Mouse (Mus musculus) limb, embryonic 10.5 days (tissue): Measurements from ENCODE around the gene Nrp2. TPM values are rescaled to one million over a fixed set of nuclear protein-coding genes. Genes with fewer than 3 reads are reported as not detected.

Experiments
- DNase-seq: peaks from one replicate; pipeline ENCODE4 v3.0.0-alpha.2; 2017; ENCODE audit warnings: low spot score
- H3K27ac ChIP-seq: fragments of 300-500 bp; sonication (generic); 2 replicates; pipeline ENCODE4 v1.5.1; 2016; ENCODE audit warnings: mild to moderate bottlenecking
- H3K27me3 ChIP-seq: fragments of 300-500 bp; sonication (generic); 2 replicates; pipeline ENCODE4 v1.6.1; 2016; ENCODE audit warnings: low read depth, mild to moderate bottlenecking; ENCODE audit not compliant: poor library complexity, severe bottlenecking
- H3K36me3 ChIP-seq: fragments of 300-500 bp; sonication (generic); 2 replicates; pipeline ENCODE4 v1.6.1; 2016; ENCODE audit warnings: mild to moderate bottlenecking, moderate library complexity
- H3K4me1 ChIP-seq: fragments of 300-500 bp; sonication (generic); 2 replicates; pipeline ENCODE4 v1.6.1; 2016
- H3K4me3 ChIP-seq: fragments of 300-500 bp; sonication (generic); 2 replicates; pipeline ENCODE4 v1.5.1; 2016; ENCODE audit warnings: mild to moderate bottlenecking, moderate library complexity
- H3K9me3 ChIP-seq: fragments of 300-500 bp; sonication (generic); replicated peaks from 2 replicates; pipeline ENCODE4 v1.6.1; 2016; ENCODE audit warnings: mild to moderate bottlenecking
- WGBS: fragments of 180-500 bp; shearing (Covaris S2); methylation state at CpG from one replicate; pipeline ENCODE4 v1.1.7; 2016; 5-methylcytosine and 5-hydroxymethylcytosine counted together
- polyA plus RNA-seq: library from polyadenylated mRNA; unstranded; fragments of >200 nt; fragmentation: Nextera tagmentation; extraction: Ambion mirVana; gene quantifications from 2 replicates; pipeline ENCODE4 v1.2.1, GENCODE M21; 2016

Gene Nrp2
- polyA plus RNA-seq, 1 experiment from 2014 or later = 54.7 TPM

DNA sequence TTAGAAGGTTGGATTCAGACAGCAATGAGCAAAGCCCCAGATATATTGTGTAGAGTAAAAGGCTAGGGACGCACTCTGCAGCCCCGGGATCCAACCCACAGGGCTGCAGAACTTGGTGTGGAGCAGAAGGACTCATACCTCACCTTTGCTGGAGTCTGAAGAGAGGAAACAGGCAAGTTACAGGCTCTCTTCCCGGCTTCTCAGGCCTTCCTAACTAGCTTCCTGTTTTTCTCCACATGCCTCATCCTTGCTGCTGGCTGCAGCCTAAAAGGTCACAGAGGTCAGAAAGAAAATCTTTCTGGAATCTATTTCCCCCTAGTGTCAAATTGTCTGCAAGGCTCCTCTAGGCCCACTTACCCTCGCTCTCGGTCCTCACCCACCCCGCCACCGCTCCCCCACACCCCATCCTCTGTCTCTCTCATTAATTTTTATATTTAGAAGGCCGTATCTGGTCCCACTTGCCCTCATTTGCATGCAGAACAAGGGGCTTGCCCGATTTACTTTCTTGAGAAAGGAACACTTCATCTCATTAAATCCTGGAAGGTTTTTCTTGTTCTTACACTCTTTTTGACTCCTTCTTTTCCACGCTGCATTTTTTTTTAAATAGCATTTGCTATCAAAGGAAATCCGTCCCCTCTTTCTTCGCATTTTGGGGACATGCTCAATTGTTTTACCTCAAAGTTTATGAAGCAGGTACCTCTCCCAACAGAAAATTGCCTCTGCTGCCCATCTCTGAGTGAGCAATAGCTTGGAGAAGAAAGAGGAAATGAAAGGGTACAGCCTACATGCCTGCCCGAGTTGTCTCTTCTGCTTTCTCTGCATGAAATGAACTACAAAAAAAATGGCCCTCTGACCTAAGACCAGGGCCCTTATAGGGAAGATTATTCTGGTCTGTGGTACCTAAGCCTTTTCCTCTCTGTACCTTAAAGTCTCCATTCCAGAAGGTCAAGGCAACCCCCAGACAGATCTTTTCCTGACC, 17.9 kb downstream of the Nrp2 start:
- Histone ChIP-seq H3K36me3 (peaks cover 71% of the 10 kb centered on the region), H3K27me3 (no peaks in the 10 kb centered on the region), H3K4me1 (peaks cover 71% of the 10 kb centered on the region), H3K4me3 (no peak overlapping the region), H3K9me3 (no peaks in the 10 kb centered on the region), H3K27ac (peak overlapping the region; percentile 61)
- 52% methylated on average over 13 of the region's 13 CpGs for WGBS
- DNase-seq = no peak

DNA sequence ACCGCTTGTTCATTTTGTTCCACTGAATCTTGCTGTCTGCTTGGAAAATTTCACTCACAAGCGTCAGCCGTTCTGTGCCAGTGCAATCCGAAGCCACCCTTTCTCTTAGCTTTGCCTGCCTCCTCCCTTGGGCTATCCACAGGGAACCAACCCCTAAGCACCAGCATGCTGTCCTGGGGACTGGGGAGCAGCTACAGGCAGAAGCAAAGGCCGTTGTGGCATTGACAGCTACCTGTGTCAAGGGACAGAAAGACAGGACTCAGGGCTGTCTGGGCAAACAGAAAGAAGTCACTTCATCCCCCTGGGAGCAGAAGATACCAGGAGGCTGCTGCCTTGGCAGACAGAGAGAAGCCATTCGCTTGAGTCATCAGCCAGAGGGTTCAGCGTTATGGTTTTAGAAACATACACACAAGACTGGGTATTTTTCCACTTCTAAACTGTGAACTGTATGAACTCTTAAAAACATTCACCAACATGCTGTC, 18.7 kb downstream of the Nrp2 start:
- peaks cover 63% of the 10 kb centered on the region for H3K4me1 ChIP-seq
- no peaks in the 10 kb centered on the region for H3K27me3 ChIP-seq
- no peak for DNase-seq
- H3K9me3 ChIP-seq = no peaks in the 10 kb centered on the region
- peak overlapping the region; percentile 58; the same call in 1 of the 2 replicates for H3K27ac ChIP-seq
- 82% methylated on average over 7 of the region's 7 CpGs for WGBS
- H3K36me3 ChIP-seq = peaks cover 78% of the 10 kb centered on the region
- H3K4me3 ChIP-seq = no peak overlapping the region

DNA sequence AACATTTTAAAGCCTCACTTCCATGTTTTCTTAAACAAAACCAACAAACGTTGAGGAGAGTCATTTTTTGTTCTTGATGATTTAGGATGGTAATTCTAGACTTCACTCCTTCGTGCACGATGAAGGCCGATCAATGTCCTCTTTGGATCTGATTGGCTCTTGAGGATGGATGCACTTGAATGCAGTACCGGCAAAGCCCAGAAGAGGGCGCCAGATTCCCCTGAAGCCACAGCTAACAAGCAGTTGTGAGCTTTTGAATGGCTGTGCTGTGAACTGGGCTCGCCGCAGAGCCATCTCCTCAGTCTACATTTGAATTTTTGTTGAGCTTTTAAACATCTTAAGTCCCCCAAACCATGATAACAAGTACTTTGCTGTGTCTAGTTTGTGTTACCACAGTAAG, 19.4 kb downstream of the Nrp2 start:
- Histone ChIP-seq H3K4me1 (peaks cover 55% of the 10 kb centered on the region), H3K9me3 (no peaks in the 10 kb centered on the region), H3K27me3 (no peaks in the 10 kb centered on the region), H3K4me3 (no peak overlapping the region), H3K36me3 (peaks cover 78% of the 10 kb centered on the region), H3K27ac (no peak overlapping the region)
- WGBS = 71% methylated on average over 8 of the region's 8 CpGs
- DNase-seq = peak; percentile 71

DNA sequence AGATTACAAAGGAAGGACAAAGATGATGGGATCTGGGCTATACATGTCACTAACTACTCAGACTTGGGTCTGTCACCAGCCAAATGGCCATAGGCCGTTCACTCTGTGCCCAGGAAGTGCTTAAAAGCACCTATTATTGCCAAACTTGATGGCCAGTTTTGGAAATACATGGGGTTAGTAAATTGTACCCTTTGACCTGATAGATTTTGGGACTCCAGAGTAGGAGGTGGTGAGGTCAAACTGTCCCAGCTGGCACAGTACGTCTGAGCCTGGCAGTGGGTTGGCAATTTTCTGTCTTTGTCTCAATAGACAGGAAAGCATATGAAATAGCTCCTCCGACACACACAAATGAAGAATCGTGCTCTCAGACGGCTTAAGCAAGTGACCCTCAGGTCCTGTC, 20.8 kb downstream of the Nrp2 start:
- H3K27me3 ChIP-seq = no peaks in the 10 kb centered on the region
- 83% methylated on average over 5 of the region's 5 CpGs for WGBS
- H3K4me1 ChIP-seq = peaks cover 51% of the 10 kb centered on the region
- H3K9me3 ChIP-seq = no peaks in the 10 kb centered on the region
- no peak for DNase-seq
- H3K36me3 ChIP-seq = peaks cover 76% of the 10 kb centered on the region
- H3K4me3 ChIP-seq = no peak overlapping the region
- H3K27ac ChIP-seq = peak overlapping the region; percentile 57

DNA sequence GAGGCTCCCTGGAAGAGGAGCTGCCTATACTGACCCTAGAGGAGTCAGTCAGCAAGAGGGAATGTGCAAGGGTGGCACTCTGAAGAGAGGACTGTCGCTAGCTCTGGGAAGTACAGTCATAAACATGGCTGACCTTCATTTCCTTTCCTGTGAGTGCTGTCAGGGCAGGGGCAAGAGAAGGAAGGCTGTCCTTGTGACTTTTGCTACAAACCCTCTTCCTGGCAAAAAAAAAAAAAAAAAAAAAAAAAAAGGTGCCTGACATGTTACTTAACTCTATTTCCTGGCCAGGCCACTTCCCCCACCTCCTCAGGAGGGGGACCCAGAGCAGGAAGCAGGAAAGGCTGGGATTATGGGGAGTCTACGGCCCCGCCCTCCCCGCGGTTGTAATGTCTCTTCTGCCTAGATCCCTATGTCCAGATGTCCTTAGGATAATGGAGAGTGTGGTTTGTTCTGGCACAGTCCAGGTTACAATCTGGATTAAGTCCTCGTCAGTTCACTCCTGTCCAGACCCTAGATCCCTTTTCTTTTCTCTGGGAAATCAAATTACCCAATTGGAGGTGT, 21.5 kb downstream of the Nrp2 start:
- peaks cover 53% of the 10 kb centered on the region for H3K4me1 ChIP-seq
- H3K36me3 ChIP-seq = peaks cover 71% of the 10 kb centered on the region

DNA sequence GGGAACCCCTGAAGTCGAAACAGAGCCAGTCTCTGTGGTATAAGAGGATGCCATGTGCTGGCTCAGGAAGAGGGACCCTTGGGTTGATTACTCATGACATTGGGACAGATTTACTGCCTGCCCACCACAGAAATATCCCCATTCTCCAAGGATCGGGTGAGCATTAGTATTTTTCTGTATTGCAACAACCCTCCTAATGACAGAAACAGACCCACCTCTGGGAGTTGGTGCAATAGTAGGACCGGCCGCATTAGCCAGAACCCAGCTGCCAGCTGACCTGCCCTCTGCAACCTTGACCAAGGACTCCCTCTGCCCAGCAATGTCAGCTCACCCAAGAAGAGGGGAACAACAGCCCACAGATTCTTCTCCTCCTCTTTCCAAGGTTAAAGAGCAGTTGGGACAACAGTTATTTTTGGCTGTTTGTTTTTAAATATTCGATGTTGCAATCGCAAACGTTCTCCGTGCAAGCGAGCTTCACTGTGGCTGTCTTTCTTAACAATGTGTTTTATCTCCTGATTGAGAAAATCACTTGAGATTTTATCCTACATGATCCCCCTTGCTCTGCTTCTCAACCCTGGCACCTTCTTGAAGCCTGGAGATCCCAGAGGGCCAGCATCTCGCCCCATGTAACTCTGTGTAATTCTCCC, 22.1 kb downstream of the Nrp2 start:
- WGBS = 86% methylated on average over 10 of the region's 10 CpGs
- H3K36me3 ChIP-seq = peaks cover 71% of the 10 kb centered on the region
- H3K9me3 ChIP-seq = no peaks in the 10 kb centered on the region
- no peak for DNase-seq
- no peak overlapping the region for H3K4me3 ChIP-seq
- peaks cover 53% of the 10 kb centered on the region for H3K4me1 ChIP-seq
- H3K27ac ChIP-seq = no peak overlapping the region
- no peaks in the 10 kb centered on the region for H3K27me3 ChIP-seq

More for the DNA sequence above, 21.5 kb downstream of the Nrp2 start:
- Histone ChIP-seq H3K4me3 (no peak overlapping the region), H3K27ac (peak overlapping the region; percentile 57), H3K27me3 (no peaks in the 10 kb centered on the region), H3K9me3 (no peaks in the 10 kb centered on the region)
- 57% methylated on average over 6 of the region's 6 CpGs for WGBS
- DNase-seq = no peak

DNA sequence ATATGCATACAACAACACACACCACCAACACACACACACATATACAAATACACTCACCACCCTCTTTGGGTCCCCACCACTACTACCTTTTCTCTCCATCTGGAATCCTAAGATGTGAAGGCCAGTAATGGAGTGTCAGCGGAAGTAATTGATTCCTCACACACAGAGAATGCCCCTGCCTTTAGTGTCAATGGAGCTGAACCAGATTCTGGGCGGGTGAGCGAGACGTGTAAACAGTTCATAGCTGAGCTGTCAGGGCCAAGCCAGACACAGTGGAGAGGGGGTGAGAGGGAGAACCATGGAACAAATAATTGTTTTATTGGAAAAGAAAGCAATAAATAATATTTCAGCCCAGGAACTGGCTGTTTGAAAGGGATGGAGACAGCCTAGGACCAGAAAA, 24.1 kb downstream of the Nrp2 start:
- H3K4me3 ChIP-seq = no peak overlapping the region
- H3K9me3 ChIP-seq = no peaks in the 10 kb centered on the region
- no peaks in the 10 kb centered on the region for H3K27me3 ChIP-seq
- 22% methylated on average over 4 of the region's 4 CpGs for WGBS
- H3K27ac ChIP-seq = no peak overlapping the region
- no peak for DNase-seq
- peaks cover 63% of the 10 kb centered on the region for H3K36me3 ChIP-seq
- peaks cover 36% of the 10 kb centered on the region for H3K4me1 ChIP-seq

DNA sequence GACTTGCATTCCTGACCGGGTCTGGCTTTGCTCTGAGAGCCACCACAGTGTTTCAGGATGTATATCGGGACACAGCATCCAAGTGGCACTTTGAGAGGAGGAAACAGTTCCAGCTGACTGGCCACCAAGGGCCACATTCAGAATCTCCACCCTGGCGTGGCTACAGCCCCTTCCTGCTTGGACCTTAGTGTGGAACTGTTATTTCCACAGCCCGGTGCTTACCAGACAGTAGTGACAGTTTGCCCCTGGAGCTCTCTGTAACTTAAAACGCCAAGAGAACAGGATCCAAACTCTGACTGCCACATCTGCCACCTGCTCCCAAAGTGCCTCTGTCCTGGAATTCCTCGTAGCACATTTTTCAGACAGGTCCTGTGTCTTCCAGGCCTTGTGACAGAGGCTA, 25.3 kb downstream of the Nrp2 start:
- Histone ChIP-seq H3K36me3 (peaks cover 57% of the 10 kb centered on the region), H3K27me3 (no peaks in the 10 kb centered on the region), H3K9me3 (no peaks in the 10 kb centered on the region), H3K27ac (peak overlapping the region; percentile 28; the same call in 1 of the 2 replicates), H3K4me1 (peaks cover 36% of the 10 kb centered on the region), H3K4me3 (no peak overlapping the region)
- 67% methylated on average over 6 of the region's 6 CpGs for WGBS
- no peak for DNase-seq

DNA sequence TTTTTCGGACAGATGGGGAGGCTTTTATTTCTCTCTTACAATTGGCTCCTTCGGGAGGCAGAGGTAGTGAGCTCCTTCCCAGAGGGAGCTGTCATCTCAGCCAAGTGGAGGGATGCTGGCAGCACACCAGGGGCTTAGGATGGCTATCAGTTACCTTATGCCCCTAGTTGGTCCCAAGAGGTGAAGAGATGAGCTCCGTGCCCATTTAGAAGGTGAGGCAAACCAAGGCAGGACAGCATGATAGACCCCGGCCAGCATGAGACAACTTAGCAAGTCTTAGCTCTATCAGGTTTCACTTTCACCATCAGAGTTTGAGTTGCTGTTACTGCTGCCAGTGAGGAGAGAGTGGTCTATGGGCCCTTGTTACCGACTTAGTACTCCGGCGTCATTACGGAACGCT, 25.8 kb downstream of the Nrp2 start:
- Histone ChIP-seq H3K36me3 (peaks cover 51% of the 10 kb centered on the region), H3K4me1 (peaks cover 35% of the 10 kb centered on the region), H3K27ac (no peak overlapping the region), H3K9me3 (no peaks in the 10 kb centered on the region), H3K4me3 (no peak overlapping the region), H3K27me3 (no peaks in the 10 kb centered on the region)
- DNase-seq = no peak
- 76% methylated on average over 9 of the region's 9 CpGs for WGBS

DNA sequence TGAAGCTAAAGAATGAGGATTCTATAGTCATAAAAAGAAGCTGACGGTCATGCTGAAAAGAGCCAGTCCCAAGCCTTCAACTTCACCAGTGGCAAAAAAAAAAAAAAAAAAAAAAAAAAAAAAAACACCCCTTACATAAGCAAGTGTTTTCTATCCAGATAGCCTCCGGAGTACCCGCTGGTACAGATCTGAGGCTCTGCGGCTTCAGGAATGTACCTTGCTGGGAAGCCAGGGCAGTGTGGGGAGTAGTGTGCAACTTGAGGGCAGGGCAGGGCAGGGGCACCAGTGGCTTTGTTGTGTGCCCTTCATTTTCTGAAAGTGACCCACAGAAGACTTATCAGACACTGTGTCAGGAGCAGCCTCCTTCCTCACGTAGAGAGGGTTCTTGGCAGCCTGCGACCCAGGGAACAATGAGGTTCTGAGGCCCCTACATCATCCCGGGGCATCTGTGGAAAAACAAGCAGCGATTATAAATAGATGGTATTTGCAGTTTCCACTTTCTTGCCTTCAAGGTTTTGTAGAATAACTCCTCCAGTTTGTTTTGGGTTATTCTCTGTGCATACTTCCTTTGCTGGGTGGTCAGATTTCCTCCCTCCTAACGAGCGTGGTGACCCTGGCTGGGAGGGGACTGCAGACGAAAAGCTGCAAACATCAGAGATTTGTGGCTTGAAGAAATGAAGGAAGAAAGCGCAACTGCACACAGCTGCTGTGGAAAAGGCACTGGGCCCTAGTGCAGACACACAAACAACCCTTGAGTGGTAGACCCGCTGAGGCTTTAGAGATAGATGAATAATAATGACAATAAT, 26.5 kb downstream of the Nrp2 start:
- WGBS = 72% methylated on average over 13 of the region's 13 CpGs
- no peak overlapping the region for H3K4me3 ChIP-seq
- no peaks in the 10 kb centered on the region for H3K9me3 ChIP-seq
- H3K36me3 ChIP-seq = peaks cover 47% of the 10 kb centered on the region
- H3K27ac ChIP-seq = 0 out of 2 replicates have a peak overlapping the region, but pooled peaks have one; percentile 51
- peaks cover 28% of the 10 kb centered on the region for H3K4me1 ChIP-seq
- DNase-seq = no peak
- H3K27me3 ChIP-seq = no peaks in the 10 kb centered on the region

DNA sequence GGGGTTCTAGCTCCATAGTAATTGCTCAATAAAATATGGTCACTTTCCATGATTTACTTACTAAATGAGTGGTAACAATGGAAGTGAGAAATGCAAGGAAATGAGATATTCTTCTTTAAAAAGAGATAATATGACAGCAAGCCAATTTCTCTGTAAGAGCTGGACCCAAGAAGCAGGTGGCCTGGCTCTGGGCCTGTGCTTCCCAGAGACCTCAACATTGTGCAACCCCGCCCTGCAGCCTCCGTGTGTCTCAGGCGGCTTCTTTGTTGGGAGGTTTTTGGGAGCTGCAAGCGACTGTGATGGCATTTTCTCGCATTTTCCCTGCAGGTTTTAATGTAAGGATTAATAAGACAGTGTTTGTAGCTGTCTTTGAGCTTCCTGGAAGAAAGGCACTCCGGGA, 29.0 kb downstream of the Nrp2 start:
- Histone ChIP-seq H3K9me3 (no peaks in the 10 kb centered on the region), H3K4me1 (peaks cover 20% of the 10 kb centered on the region), H3K27ac (no peak overlapping the region), H3K27me3 (no peaks in the 10 kb centered on the region), H3K36me3 (peaks cover 39% of the 10 kb centered on the region), H3K4me3 (no peak overlapping the region)
- 86% methylated on average over 6 of the region's 6 CpGs for WGBS
- DNase-seq = no peak

DNA sequence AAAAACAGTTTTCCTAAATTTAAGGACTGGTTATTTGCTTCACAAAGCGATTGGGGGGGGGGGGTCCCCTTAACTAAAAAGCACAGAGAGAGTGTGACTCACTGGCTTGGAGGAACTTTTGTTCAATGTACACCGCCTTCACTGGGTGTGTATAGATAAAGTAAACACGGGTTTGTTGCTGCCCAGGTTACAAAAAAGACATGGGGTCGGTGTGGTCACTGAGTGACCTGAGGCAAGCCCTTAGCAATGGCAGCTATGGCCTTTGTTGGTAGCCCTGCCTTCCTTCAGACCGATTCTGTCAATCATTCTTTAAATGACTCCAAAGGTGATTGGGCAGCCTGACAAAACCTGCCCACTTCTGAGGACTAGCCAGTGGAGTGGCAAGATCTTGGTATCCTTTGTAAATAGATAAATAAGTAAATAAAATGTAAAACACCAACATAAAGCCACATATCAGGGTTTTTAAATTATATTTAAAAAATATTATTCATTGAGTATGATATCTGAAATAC, 31.4 kb downstream of the Nrp2 start:
- DNase-seq = no peak
- H3K27ac ChIP-seq = no peak overlapping the region
- peaks cover 7% of the 10 kb centered on the region for H3K4me1 ChIP-seq
- H3K36me3 ChIP-seq = peaks cover 54% of the 10 kb centered on the region
- no peaks in the 10 kb centered on the region for H3K9me3 ChIP-seq
- no peak overlapping the region for H3K4me3 ChIP-seq
- 82% methylated on average over 5 of the region's 5 CpGs for WGBS
- no peaks in the 10 kb centered on the region for H3K27me3 ChIP-seq
